Mouse (Mus musculus): ENCODE data around the gene Cox7a2. TPM values are rescaled to one million over a fixed set of nuclear protein-coding genes. Genes with fewer than 3 reads are reported as not detected.
A peak's percentile ranks its signal among the peaks of the same experiment; 100 is the strongest.

Cox7a2 gene
- 633 and 662 TPM in 2 replicates for polyA plus RNA-seq (2014; fragmentation: Nextera tagmentation; extraction: Ambion mirVana)

GRCm38 (mm10) chr9:79759385-79760005, at the start of gene Cox7a2:
Cox7a2 (minus strand) TSS chr9:79759878.
- H3K4me2 ChIP-seq (replicated peaks; ENCODE audit: low read depth, low read length), result peak within 1 kb of the TSS; percentile 67
- whole genome bisulfite sequencing, result 0% methylated on average over 46 of the region's 49 CpGs
- H3K4me1 ChIP-seq (replicated peaks; ENCODE audit: control insufficient read depth, insufficient read depth, low read length), result no peaks in the 10 kb centered on the region
- H3K4me3 ChIP-seq (ENCODE audit: low read depth, low read length), result peak within 1 kb of the TSS; percentile 83
- H3K9ac ChIP-seq (ENCODE audit: low read depth, low read length), result peak within 1 kb of the TSS; percentile 79
- DNase-seq (ENCODE audit: low spot score) (peak; percentile 96), ATAC-seq (ENCODE audit: low FRiP score) (peak; percentile 100)
- H3K9me3 ChIP-seq (ENCODE audit: control insufficient read depth, low read length), result no peaks in the 10 kb centered on the region
- H3K27ac ChIP-seq (ENCODE audit: low read depth, low read length), result peak within 1 kb of the TSS; percentile 78
- no peaks in the 10 kb centered on the region for H3K27me3 ChIP-seq (ENCODE audit: control insufficient read depth, insufficient read depth, low read length)
- H3K36me3 ChIP-seq (ENCODE audit: control insufficient read depth, insufficient read depth, low read length), result 0 out of 2 replicates have a peak, but pooled peaks cover 3% of the 10 kb centered on the region

- no peak overlapping the region for H3K27ac ChIP-seq (ENCODE audit: low read depth, low read length)
- WGBS, result 76% methylated on average over 6 of the region's 6 CpGs
Observed at GRCm38 (mm10) chr9:79809411-79809810, 49.7 kb upstream of the Cox7a2 start.

GRCm38 (mm10) chr9:79807178-79807577, 47.5 kb upstream of the Cox7a2 start:
- Histone ChIP-seq H3K27me3 (ENCODE audit: control insufficient read depth, insufficient read depth, low read length) (no peaks in the 10 kb centered on the region), H3K27ac (ENCODE audit: low read depth, low read length) (no peak overlapping the region), H3K4me2 (replicated peaks; ENCODE audit: low read depth, low read length) (no peak overlapping the region), H3K4me1 (replicated peaks; ENCODE audit: control insufficient read depth, insufficient read depth, low read length) (no peaks in the 10 kb centered on the region), H3K4me3 (ENCODE audit: low read depth, low read length) (no peak overlapping the region), H3K36me3 (ENCODE audit: control insufficient read depth, insufficient read depth, low read length) (no peaks in the 10 kb centered on the region), H3K9ac (ENCODE audit: low read depth, low read length) (no peak overlapping the region), H3K9me3 (ENCODE audit: control insufficient read depth, low read length) (no peaks in the 10 kb centered on the region)
- WGBS, result 61% methylated on average over 4 of the region's 4 CpGs
- no peak for DNase-seq (ENCODE audit: low spot score)
- no peak for ATAC-seq (ENCODE audit: low FRiP score)

More at GRCm38 (mm10) chr9:79809411-79809810, 49.7 kb upstream of the Cox7a2 start:
- no peaks in the 10 kb centered on the region for H3K4me1 ChIP-seq (replicated peaks; ENCODE audit: control insufficient read depth, insufficient read depth, low read length)
- no peaks in the 10 kb centered on the region for H3K36me3 ChIP-seq (ENCODE audit: control insufficient read depth, insufficient read depth, low read length)
- no peaks in the 10 kb centered on the region for H3K9me3 ChIP-seq (ENCODE audit: control insufficient read depth, low read length)
- H3K4me2 ChIP-seq (replicated peaks; ENCODE audit: low read depth, low read length), result no peak overlapping the region
- H3K27me3 ChIP-seq (ENCODE audit: control insufficient read depth, insufficient read depth, low read length), result no peaks in the 10 kb centered on the region
- H3K9ac ChIP-seq (ENCODE audit: low read depth, low read length), result no peak overlapping the region
- DNase-seq (ENCODE audit: low spot score) (no peak), ATAC-seq (ENCODE audit: low FRiP score) (no peak)
- no peak overlapping the region for H3K4me3 ChIP-seq (ENCODE audit: low read depth, low read length)

DNA sequence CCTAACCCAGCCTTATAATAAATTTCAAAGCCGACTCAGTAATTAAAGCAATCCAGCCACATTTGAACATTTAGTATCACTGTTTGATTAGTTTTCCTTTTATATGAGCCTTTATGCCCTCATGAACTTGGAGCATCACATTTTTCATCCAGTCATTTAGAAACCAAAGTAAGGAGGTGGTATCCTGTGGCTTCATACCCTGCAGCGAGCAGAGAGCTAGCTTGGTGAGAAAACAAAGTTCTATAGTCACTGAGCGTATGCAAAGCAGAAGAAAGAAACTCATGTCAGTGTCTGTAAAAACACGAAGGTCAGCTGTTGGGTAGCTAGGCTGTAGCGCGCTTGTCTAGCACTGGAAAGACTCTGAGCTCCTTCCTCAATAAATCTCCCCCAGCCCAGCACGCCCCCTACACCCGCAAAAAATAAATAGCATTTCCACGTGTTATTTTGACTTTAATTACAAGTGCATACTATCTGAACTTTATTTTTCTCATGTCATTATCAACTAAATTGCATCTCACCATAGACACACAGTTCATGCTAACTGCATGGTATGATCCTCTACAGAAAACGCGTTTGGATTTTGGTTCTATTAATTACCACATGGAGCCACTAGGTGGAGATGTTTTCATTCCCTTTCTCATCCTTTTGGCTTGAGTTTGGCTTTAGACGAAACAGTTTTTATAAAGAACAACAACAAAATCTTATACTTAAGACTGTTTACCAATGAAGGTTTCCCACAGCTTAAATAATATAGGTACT, 46.8 kb upstream of the Cox7a2 start:
- H3K9ac ChIP-seq (ENCODE audit: low read depth, low read length), result no peak overlapping the region
- no peak overlapping the region for H3K4me2 ChIP-seq (replicated peaks; ENCODE audit: low read depth, low read length)
- H3K9me3 ChIP-seq (ENCODE audit: control insufficient read depth, low read length), result no peaks in the 10 kb centered on the region
- peak; percentile 72 for DNase-seq (ENCODE audit: low spot score)
- no peaks in the 10 kb centered on the region for H3K36me3 ChIP-seq (ENCODE audit: control insufficient read depth, insufficient read depth, low read length)
- H3K27ac ChIP-seq (ENCODE audit: low read depth, low read length), result no peak overlapping the region
- 0 out of 2 replicates have a peak, but pooled peaks have one; percentile 35 for ATAC-seq (ENCODE audit: low FRiP score)
- 50% methylated on average over 12 of the region's 12 CpGs for WGBS
- H3K27me3 ChIP-seq (ENCODE audit: control insufficient read depth, insufficient read depth, low read length), result no peaks in the 10 kb centered on the region
- H3K4me3 ChIP-seq (ENCODE audit: low read depth, low read length), result no peak overlapping the region
- H3K4me1 ChIP-seq (replicated peaks; ENCODE audit: control insufficient read depth, insufficient read depth, low read length), result no peaks in the 10 kb centered on the region

GRCm38 (mm10) chr9:79805426-79805825, 45.7 kb upstream of the Cox7a2 start:
- DNase-seq (ENCODE audit: low spot score), result no peak
- H3K9me3 ChIP-seq (ENCODE audit: control insufficient read depth, low read length), result no peaks in the 10 kb centered on the region
- no peak overlapping the region for H3K9ac ChIP-seq (ENCODE audit: low read depth, low read length)
- no peaks in the 10 kb centered on the region for H3K27me3 ChIP-seq (ENCODE audit: control insufficient read depth, insufficient read depth, low read length)
- H3K4me1 ChIP-seq (replicated peaks; ENCODE audit: control insufficient read depth, insufficient read depth, low read length), result no peaks in the 10 kb centered on the region
- H3K36me3 ChIP-seq (ENCODE audit: control insufficient read depth, insufficient read depth, low read length), result no peaks in the 10 kb centered on the region
- no peak overlapping the region for H3K27ac ChIP-seq (ENCODE audit: low read depth, low read length)
- H3K4me3 ChIP-seq (ENCODE audit: low read depth, low read length), result no peak overlapping the region
- no peak overlapping the region for H3K4me2 ChIP-seq (replicated peaks; ENCODE audit: low read depth, low read length)
- WGBS, result 87% methylated on average over 10 of the region's 10 CpGs
- ATAC-seq (ENCODE audit: low FRiP score), result no peak

DNA sequence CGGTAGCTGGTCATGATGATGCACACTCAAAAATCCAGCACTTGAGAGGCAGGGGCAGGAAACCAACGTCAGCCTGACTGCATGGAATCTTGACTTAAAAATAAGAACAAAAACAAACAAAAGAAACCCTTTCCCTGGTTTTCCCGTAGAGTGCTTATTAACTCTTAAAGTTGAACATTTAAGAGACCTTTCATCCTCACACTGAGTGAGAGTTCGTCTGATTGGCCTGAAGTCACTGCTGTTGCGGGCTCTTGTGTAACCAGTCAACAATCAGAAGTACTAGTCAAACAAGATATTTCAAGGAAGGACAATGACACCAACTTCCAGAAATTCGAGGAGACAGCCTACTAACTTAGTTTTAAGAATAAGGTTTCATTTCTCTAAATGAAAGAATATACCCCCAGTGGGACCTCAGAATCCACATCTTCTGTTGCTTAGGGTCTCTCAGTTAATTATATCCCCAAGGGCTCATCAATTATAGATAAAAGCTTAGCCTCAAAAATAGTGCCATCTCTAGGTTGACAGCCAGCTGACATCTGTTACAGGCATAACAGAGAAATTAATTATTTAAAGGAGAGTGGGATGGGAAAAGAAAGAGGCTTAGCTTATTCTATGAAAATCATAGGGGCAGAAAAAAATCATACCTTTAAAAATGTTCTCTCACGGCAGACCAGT, 36.9 kb upstream of the Cox7a2 start:
- no peak overlapping the region for H3K9ac ChIP-seq (ENCODE audit: low read depth, low read length)
- H3K4me3 ChIP-seq (ENCODE audit: low read depth, low read length), result no peak overlapping the region
- H3K4me1 ChIP-seq (replicated peaks; ENCODE audit: control insufficient read depth, insufficient read depth, low read length), result no peaks in the 10 kb centered on the region
- ATAC-seq (ENCODE audit: low FRiP score) (no peak), DNase-seq (ENCODE audit: low spot score) (no peak)
- no peak overlapping the region for H3K4me2 ChIP-seq (replicated peaks; ENCODE audit: low read depth, low read length)
- no peaks in the 10 kb centered on the region for H3K27me3 ChIP-seq (ENCODE audit: control insufficient read depth, insufficient read depth, low read length)
- 69% methylated on average over 7 of the region's 7 CpGs for WGBS
- H3K36me3 ChIP-seq (ENCODE audit: control insufficient read depth, insufficient read depth, low read length), result no peaks in the 10 kb centered on the region
- no peak overlapping the region for H3K27ac ChIP-seq (ENCODE audit: low read depth, low read length)
- no peaks in the 10 kb centered on the region for H3K9me3 ChIP-seq (ENCODE audit: control insufficient read depth, low read length)

- Histone ChIP-seq H3K36me3 (ENCODE audit: control insufficient read depth, insufficient read depth, low read length) (no peaks in the 10 kb centered on the region), H3K9me3 (ENCODE audit: control insufficient read depth, low read length) (no peaks in the 10 kb centered on the region), H3K4me1 (replicated peaks; ENCODE audit: control insufficient read depth, insufficient read depth, low read length) (no peaks in the 10 kb centered on the region), H3K27ac (ENCODE audit: low read depth, low read length) (no peak overlapping the region), H3K4me3 (ENCODE audit: low read depth, low read length) (no peak overlapping the region), H3K9ac (ENCODE audit: low read depth, low read length) (no peak overlapping the region), H3K27me3 (ENCODE audit: control insufficient read depth, insufficient read depth, low read length) (no peaks in the 10 kb centered on the region), H3K4me2 (replicated peaks; ENCODE audit: low read depth, low read length) (no peak overlapping the region)
- WGBS, result 100% methylated on average over 1 of the region's 1 CpGs
- no peak for ATAC-seq (ENCODE audit: low FRiP score)
- no peak for DNase-seq (ENCODE audit: low spot score)
Observed at GRCm38 (mm10) chr9:79795076-79795475, 35.4 kb upstream of the Cox7a2 start.

DNA sequence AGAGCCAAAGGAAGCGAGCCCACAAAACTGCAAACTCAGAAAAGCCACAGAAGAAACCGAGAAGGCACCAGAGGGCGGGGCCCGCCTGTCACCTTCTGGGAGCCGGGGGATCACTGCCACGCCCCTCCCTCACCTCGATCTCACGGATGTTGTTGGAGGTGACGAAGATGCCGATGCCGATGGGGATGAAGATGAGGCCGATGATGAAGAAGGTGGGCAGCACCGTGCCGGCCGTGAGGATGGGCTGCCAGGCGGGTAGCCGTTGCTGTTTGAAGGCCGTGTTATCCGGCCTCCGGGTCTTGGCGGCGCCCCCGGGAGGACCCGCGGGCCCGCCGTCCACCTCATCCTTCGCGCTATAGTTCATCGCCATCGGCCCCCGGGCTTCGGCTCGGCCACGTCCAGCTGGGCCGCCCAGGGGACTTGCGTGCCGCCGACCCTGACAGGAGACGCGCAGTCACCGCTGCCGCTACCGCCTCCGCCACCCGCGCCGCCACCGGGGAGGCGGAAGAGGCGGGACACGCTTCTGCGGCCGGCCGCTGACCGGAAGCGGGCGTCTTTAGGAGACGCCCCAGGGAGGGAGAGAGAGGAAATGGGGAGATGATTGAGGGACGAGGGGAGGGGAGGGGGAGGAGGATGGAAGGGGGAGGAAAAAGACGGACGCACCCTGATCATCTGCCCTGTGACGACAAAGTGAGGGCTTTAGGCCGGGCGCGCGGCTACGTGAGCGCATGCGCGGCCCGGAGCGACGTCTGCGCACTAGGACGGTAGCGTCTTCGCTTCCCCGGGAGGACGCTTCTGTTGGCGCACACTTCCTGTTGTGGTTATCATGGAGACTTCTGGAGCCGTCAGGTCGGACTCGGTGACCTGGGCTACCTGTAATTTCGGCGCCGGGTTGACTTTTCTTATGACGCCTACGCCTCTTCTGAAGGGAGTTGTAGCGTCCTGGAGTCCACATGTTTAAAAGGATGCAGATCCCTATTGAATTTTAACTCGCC, 33.5 kb upstream of the Cox7a2 start, which contains the start of gene Tmem30a:
Gene Tmem30a, minus strand, starts transcription at position 667 of the 995 bp plus-strand sequence.
- Histone ChIP-seq H3K36me3 (ENCODE audit: control insufficient read depth, insufficient read depth, low read length) (no peaks in the 10 kb centered on the region), H3K4me1 (replicated peaks; ENCODE audit: control insufficient read depth, insufficient read depth, low read length) (no peaks in the 10 kb centered on the region), H3K9ac (ENCODE audit: low read depth, low read length) (peak within 1 kb of the TSS; percentile 74), H3K27me3 (ENCODE audit: control insufficient read depth, insufficient read depth, low read length) (no peaks in the 10 kb centered on the region), H3K9me3 (ENCODE audit: control insufficient read depth, low read length) (no peaks in the 10 kb centered on the region), H3K27ac (ENCODE audit: low read depth, low read length) (peak within 1 kb of the TSS; percentile 75), H3K4me2 (replicated peaks; ENCODE audit: low read depth, low read length) (peak within 1 kb of the TSS; percentile 39), H3K4me3 (ENCODE audit: low read depth, low read length) (peak within 1 kb of the TSS; percentile 82)
- peak; percentile 98 for ATAC-seq (ENCODE audit: low FRiP score)
- under 1% methylated on average over 89 of the region's 91 CpGs for WGBS
- DNase-seq (ENCODE audit: low spot score), result peak; percentile 98

Measured in hindbrain, embryonic 11.5 days (tissue).